Mouse (Mus musculus) hindlimb bud, embryonic 11.5 days (tissue): ENCODE data around the gene Stim1.
"Not testable (repeated sequence)": the region's sequence is repeated elsewhere in the genome, so short reads cannot be mapped to it uniquely, and the experiment has no call there.

ENCODE experiments used
- DNase-seq: peaks from one replicate; pipeline ENCODE4 v3.0.0-alpha.2; 2012; ENCODE audit warnings: low read depth, low spot score; ENCODE audit errors: extremely low spot score

The Stim1 gene

GRCm38 (mm10) chr7:102434344-102434743 is 166.7 kb downstream of the Stim1 start:
- no peak for DNase-seq

GRCm38 (mm10) chr7:102440822-102441656 is 173.4 kb downstream of the Stim1 start:
- no peak for DNase-seq

GRCm38 (mm10) chr7:102441657-102442391 is 174.2 kb downstream of the Stim1 start, which contains the start of gene Rrm1:
Gene Rrm1, plus strand, starts transcription at chr7:102441695.
- DNase-seq: peak; percentile 97

GRCm38 (mm10) chr7:102442432-102442831 is 174.8 kb downstream of the Stim1 start:
- no peak for DNase-seq

- no peak for DNase-seq
Observed at GRCm38 (mm10) chr7:102444301-102444700, 176.7 kb downstream of the Stim1 start.

GRCm38 (mm10) chr7:102446438-102446837 is 178.8 kb downstream of the Stim1 start:
- DNase-seq: no peak

- DNase-seq: no peak
Observed at GRCm38 (mm10) chr7:102458618-102459380, 191.2 kb downstream of the Stim1 start.

- no peak for DNase-seq
Observed at GRCm38 (mm10) chr7:102467566-102467965, 200.0 kb downstream of the Stim1 start.

- no peak for DNase-seq
Observed at GRCm38 (mm10) chr7:102472675-102473074, 205.1 kb downstream of the Stim1 start.

- no peak for DNase-seq
Observed at GRCm38 (mm10) chr7:102476601-102477000, 209.0 kb downstream of the Stim1 start.

GRCm38 (mm10) chr7:102477377-102477776 is 209.8 kb downstream of the Stim1 start:
- no peak for DNase-seq

- no peak for DNase-seq
Observed at GRCm38 (mm10) chr7:102478425-102478824, 210.8 kb downstream of the Stim1 start.

- DNase-seq: no peak
Observed at GRCm38 (mm10) chr7:102478926-102479325, 211.3 kb downstream of the Stim1 start.

- no peak for DNase-seq
Observed at GRCm38 (mm10) chr7:102479368-102480078, 211.9 kb downstream of the Stim1 start.

- no peak for DNase-seq
Observed at GRCm38 (mm10) chr7:102480821-102481220, 213.2 kb downstream of the Stim1 start.

- no peak for DNase-seq
Observed at GRCm38 (mm10) chr7:102481579-102481978, 214.0 kb downstream of the Stim1 start, which contains the start of gene Olfr543. Gene Olfr543, minus strand, starts transcription at chr7:102481679.

GRCm38 (mm10) chr7:102483665-102484064 is 216.1 kb downstream of the Stim1 start:
- no peak for DNase-seq

GRCm38 (mm10) chr7:102484766-102485165 is 217.2 kb downstream of the Stim1 start:
- not testable (repeated sequence) for DNase-seq

- no peak for DNase-seq
Observed at GRCm38 (mm10) chr7:102486105-102486504, 218.5 kb downstream of the Stim1 start.
